Mouse (Mus musculus): Measurements from ENCODE around the gene Zfhx3.

Gene Zfhx3

DNA sequence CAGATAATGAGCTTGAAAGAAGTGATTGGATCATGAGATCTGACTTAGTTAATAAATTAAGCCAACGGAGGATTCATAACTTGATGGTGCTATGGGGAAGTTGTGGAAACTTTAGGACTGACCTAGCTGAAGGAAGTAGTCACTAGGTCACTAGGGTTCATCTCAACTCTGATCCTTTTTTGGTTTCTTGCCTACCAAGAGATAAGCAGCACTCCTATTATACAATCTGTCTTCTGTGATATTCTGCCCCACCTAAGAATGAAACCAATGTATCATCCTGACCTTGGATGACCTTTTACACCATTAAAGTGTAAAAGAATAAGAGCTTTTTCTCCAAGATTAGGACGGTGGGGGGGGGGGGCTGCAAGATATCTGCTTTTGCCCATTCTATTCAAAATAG, 1042.5 kb downstream of the Zfhx3 start:
- no peak for DNase-seq (ENCODE audit: low read depth, low spot score)

DNA sequence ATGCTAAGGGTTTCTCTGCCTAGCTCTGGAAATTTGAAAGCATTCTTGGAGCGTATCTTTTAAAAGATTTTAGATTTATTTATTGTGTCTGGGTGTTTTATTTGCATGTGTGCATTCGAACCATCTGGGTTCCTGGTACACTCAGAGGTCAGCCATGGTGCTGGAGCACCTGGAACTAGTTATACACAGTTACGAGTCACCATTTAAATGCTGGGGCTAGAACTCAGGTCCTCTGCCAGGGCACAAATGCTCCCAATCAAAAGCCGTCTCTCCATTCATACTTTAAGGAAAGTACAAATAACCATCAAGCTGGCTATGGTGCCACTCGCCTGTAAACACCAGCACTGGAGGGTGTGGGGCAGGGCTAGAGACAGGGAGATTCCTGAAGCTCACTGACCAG, 1047.4 kb downstream of the Zfhx3 start:
- no peak for DNase-seq (ENCODE audit: low read depth, low spot score)

DNA sequence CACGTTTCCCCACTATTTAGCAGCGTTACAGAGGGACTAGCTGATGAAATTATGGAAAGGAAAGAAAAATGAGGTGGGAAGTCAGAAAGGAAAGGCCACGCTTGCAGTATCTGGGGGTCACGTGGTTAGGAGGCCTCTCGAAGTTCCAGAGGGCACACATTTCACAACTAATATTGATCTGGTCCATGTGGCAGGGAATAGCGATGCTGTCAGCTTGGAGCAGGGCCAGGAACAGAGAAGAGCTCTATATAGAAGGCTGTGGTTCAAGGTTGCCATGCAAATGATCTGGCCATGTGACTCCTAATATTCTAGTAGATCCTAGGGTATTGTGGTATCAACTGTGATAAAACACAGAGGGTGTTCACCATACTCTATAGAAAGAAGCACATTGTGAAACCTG, 1048.1 kb downstream of the Zfhx3 start:
- no peak for DNase-seq (ENCODE audit: low read depth, low spot score)

DNA sequence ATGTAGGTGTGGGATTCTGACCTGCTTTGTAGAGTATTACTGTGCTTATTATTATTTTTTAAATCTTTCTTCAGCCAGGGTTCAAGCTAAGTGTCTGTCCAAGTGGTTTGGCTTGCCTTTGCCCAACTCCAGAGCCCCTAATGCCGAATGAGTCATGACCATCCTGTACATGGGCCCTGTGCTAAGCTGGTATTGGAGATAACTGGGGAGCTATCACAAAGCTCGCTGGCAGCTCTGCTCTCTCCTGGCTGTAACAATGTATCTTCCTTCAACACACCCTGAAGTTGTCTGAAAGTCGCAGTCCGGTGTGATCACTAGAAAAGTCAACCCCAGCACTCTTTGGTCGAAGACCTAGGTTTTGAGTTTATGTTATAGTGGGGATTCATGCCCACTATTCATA, 1049.0 kb downstream of the Zfhx3 start:
- DNase-seq (ENCODE audit: low read depth, low spot score), result no peak

DNA sequence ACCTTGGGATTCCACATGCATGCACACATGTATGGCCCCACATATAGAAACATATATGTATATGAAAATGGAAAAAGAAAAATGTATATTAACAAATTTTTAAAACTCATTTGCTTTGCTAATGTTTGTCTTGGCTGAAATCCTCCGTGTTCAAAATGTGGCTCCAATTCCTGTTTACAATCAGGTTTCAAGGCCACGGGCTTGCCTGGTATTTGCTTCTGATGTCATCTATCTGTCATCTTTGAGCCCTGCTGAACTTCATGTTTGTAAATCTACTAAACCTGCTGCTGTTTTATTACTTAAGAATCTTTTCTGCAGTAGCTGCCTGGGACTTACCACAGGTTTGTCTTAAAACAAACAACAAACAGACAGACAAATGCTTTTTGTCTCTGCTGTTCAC, 1051.3 kb downstream of the Zfhx3 start:
- DNase-seq (ENCODE audit: low read depth, low spot score), result no peak

DNA sequence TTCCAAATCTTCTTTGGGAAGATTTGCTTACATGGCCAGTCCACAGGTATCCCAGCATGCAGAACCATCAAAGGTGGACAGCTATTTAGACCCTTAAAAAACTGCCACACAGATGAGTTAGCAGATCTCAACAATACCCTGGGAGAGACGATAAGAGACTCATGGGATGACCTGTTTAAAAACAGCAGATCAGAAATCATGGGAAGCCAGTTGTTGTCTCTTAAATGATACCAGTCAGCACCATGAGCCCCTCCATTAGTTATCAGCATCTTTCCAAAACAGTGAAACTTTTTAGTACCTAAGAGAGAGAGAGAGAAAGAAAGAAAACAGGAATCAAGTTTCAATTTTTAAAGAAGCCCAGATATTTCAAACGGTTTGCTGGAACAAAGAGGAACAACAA, 1051.7 kb downstream of the Zfhx3 start:
- no peak for DNase-seq (ENCODE audit: low read depth, low spot score)

DNA sequence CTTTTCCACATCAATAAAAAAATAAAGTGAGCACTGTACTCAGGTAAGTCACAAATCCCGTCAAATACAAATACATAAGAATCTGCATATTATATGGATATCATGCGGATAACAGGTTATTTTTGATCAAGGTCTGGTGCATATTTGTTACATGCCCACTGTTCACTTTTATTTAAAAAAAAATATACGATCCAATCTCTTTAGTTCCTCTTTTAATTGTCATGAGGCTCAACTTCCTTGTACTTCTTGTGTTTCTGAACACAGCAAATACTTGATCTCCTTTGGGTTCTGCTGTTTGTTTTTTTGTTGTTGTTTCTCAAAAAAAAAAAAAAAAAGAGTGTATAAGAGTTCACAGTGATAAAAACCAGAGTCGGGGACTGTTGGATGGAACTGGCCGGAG, 1052.4 kb downstream of the Zfhx3 start:
- no peak for DNase-seq (ENCODE audit: low read depth, low spot score)

DNA sequence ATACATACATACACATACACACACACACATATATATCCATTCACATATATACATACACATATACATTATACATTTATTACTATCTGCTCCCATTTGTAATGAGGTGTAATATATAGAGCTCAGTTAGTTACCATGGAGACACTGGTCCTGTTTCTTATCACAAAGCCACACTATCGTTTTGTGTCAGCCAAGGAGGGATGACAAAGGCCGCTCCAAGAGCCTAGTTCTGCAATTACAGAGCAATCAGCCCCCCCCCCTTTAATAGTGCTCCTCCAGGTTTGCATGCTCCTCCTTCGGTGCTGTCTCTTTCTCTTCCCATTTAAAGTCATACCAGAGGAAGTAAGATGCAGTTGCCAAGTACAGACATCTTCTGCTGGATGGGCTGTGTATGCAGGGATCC, 1054.9 kb downstream of the Zfhx3 start:
- DNase-seq (ENCODE audit: low read depth, low spot score), result no peak

DNA sequence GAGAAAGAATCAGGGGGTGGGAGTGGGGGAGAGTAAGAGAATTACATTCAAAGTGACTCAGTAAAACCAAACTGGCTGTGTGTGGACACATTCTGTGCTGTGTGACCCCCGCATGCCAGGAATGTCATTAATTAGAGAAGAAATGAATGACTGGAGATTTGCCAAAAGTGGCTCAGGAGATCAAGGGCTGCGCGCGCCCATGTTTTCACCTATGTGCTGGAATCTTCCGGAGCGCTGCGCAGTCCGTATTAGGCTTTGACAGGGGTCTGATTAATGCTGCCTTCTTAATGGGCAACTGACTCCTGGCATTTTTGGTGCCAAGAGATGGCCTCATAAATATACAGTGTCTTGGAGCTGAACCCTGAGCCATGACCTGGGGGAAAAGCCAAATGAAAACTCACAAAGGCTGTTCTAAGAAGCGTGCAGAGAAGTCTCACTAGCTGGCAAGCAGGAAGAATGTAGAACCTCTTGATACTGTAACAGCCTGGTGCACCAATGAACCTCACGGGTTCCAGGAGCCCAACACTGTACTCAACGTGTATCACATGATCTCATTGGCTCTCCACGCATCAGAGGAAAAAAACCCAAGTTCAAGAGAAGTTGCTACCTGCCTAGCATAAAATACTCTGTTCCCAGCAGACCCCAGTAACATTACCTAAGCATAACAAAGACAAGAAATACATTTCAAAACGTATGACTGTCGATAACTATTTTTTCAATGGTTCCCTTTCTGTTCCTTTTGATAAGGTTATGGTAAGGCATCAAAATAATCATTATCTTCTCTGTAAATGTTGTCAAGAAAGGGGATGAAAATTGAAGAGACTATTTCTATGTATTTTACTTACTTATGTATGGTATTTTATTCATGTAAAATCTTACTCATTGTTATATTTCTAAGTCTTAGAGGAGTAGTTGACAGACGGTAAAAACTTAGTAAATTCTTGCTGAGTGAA, 1057.1 kb downstream of the Zfhx3 start:
- no peak for DNase-seq (ENCODE audit: low read depth, low spot score)

DNA sequence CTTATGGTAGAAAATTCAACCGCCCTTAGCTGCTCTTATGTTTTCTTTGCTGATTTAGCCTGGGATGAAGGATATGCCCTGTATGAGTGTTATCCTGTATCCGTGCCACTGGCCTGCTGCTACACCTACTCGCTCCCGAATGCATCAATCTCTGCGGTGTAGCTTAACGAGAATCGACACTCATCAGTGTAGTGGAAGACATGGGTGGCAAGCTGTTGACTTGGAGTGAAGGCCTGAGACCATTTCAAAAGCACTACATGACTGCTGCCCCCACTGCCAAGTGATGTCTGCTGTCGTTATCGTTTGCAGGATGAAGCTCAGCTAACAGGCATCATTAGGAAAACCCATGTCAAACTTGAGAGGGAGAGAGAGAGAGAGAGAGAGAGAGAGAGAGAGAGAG, 1058.6 kb downstream of the Zfhx3 start:
- DNase-seq (ENCODE audit: low read depth, low spot score), result no peak

DNA sequence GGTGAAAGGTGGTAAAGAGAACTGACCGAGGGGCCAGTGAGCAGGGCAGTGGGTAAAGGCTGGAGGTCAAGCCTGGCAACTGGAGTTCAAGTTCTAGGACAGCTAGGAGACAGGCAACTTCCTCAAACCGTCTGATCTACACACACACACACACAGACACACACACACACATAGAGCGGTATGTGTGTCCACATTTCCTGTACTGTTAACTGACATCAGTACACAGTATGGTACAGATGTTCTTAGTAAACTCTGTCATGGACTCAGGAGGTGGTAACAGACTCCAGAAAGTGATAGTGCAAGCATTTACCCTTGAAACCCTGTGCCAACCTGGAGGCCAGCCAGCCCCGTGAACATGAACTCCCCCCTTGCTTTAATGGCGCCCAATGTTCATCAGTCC, 1059.5 kb downstream of the Zfhx3 start:
- no peak for DNase-seq (ENCODE audit: low read depth, low spot score)

DNA sequence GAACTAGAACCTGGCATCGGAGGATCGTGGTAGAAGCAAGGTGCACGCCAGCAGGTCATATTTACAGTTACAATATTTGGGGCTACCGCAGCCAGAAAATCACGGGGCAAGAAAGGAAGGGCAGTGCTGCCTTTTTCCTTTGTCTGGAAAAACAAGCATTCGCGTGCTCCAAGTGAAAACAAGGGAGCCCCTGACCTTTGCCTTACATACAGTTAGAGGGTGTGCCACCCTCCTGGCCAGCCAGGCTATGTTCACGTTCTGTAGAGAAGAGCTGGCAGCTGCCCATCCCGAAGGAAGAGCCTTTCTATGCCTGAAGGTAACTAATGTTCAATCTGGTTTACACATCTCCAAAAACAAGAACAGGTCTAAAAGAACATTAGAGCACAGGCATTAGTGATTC, 1064.5 kb downstream of the Zfhx3 start:
- DNase-seq (ENCODE audit: low read depth, low spot score), result no peak
